Comparison of ENCODE assay signal across 27 mouse cellular contexts in genomic region chr1:152384589-152384988, GRCm38 (mm10). TPM values are rescaled to one million over a fixed set of nuclear protein-coding genes. Genes with fewer than 3 reads are reported as not detected.
DNase-seq lines count a peak whose midpoint lies in the region; ATAC-seq lines count a peak whose summit lies in the region.
"Had no signal": no experiment of that assay in that cellular context is flagged by ENCODE, and none has a peak within 500 bp of the region (broad histone marks: within the 10 kb centered on the region; RNA-seq: fewer than 3 reads in every experiment).

No protein-coding gene starts in this region.

- H3K4me1 ChIP-seq in erythroblast, embryonic 14.5 days (ENCODE audit: control insufficient read depth) = peaks cover 19% of the 10 kb centered on the region
- H3K4me1 ChIP-seq in liver, embryonic 12.5 days = peaks cover 20% of the 10 kb centered on the region
- peaks cover 16% of the 10 kb centered on the region for H3K4me1 ChIP-seq in liver, embryonic 13.5 days (replicated peaks)
- H3K4me1 ChIP-seq: embryonic facial prominence, embryonic 12.5 days had no signal

- no peak for ATAC-seq in erythroblast, adult 5-6 weeks (replicated peaks; ENCODE audit: low FRiP score, poor library complexity, severe bottlenecking)
- no peak for ATAC-seq in liver, embryonic 12.5 days
- no peak for ATAC-seq in liver, embryonic 13.5 days (ENCODE audit: low read depth)
- ATAC-seq: forebrain, embryonic 13.5 days; forebrain, embryonic 16.5 days; hindbrain, postnatal 0 days; inflammation-experienced regulatory T-cells, adult 6 months had no signal

- H3K9me3 ChIP-seq in erythroblast, embryonic 14.5 days (ENCODE audit: control insufficient read depth, low read length) = no peaks in the 10 kb centered on the region
- no peaks in the 10 kb centered on the region for H3K9me3 ChIP-seq in liver, embryonic 12.5 days (replicated peaks)
- no peaks in the 10 kb centered on the region for H3K9me3 ChIP-seq in liver, embryonic 13.5 days (replicated peaks)
- H3K9me3 ChIP-seq: embryonic facial prominence, embryonic 12.5 days; embryonic facial prominence, embryonic 15.5 days; forebrain, embryonic 10.5 days; forebrain, embryonic 13.5 days; heart, embryonic 10.5 days; heart, embryonic 13.5 days had no signal

- peaks cover 37% of the 10 kb centered on the region for H3K36me3 ChIP-seq in erythroblast, embryonic 14.5 days (ENCODE audit: control insufficient read depth)
- H3K36me3 ChIP-seq in liver, embryonic 12.5 days = peaks cover 39% of the 10 kb centered on the region
- H3K36me3 ChIP-seq in liver, embryonic 13.5 days = peaks cover 30% of the 10 kb centered on the region

- peak overlapping the region; percentile 56 for H3K4me2 ChIP-seq in liver, embryonic 12.5 days
- peak overlapping the region; percentile 7; the same call in 1 of the 2 replicates for H3K4me2 ChIP-seq in liver, embryonic 13.5 days
- H3K4me2 ChIP-seq: embryonic facial prominence, embryonic 12.5 days; embryonic facial prominence, embryonic 15.5 days; forebrain, embryonic 13.5 days; hindbrain, embryonic 14.5 days had no signal

- H3K9ac ChIP-seq in liver, embryonic 12.5 days = no peak overlapping the region
- H3K9ac ChIP-seq in liver, embryonic 13.5 days = no peak overlapping the region
- H3K9ac ChIP-seq: embryonic facial prominence, embryonic 12.5 days; embryonic facial prominence, embryonic 15.5 days; forebrain, embryonic 13.5 days; heart, embryonic 13.5 days; hindbrain, embryonic 14.5 days had no signal

- H3K4me3 ChIP-seq in erythroblast, embryonic 14.5 days (replicated peaks) = peak overlapping the region; percentile 19
- no peak overlapping the region for H3K4me3 ChIP-seq in liver, embryonic 12.5 days
- peak overlapping the region; percentile 37; the same call in 1 of the 2 replicates for H3K4me3 ChIP-seq in liver, embryonic 13.5 days (replicated peaks)
- H3K4me3 ChIP-seq: embryonic facial prominence, embryonic 12.5 days; embryonic facial prominence, embryonic 15.5 days; forebrain, embryonic 10.5 days; forebrain, embryonic 13.5 days; heart, embryonic 10.5 days; heart, embryonic 13.5 days had no signal

- 78% methylated on average over 1 of the region's 1 CpGs for WGBS in liver, embryonic 12.5 days (ENCODE audit: insufficient replicate concordance)
- WGBS in liver, embryonic 13.5 days (ENCODE audit: insufficient replicate concordance) = 84% methylated on average over 1 of the region's 1 CpGs

- no peaks in the 10 kb centered on the region for H3K27me3 ChIP-seq in erythroblast, embryonic 14.5 days (ENCODE audit: control insufficient read depth)
- no peaks in the 10 kb centered on the region for H3K27me3 ChIP-seq in liver, embryonic 12.5 days (replicated peaks)
- H3K27me3 ChIP-seq in liver, embryonic 13.5 days = no peaks in the 10 kb centered on the region
- H3K27me3 ChIP-seq: embryonic facial prominence, embryonic 12.5 days; embryonic facial prominence, embryonic 15.5 days; forebrain, embryonic 13.5 days; heart, embryonic 13.5 days had no signal

- H3K27ac ChIP-seq in liver, embryonic 12.5 days = no peak overlapping the region
- no peak overlapping the region for H3K27ac ChIP-seq in liver, embryonic 13.5 days
- H3K27ac ChIP-seq: embryonic facial prominence, embryonic 12.5 days; embryonic facial prominence, embryonic 15.5 days; forebrain, embryonic 10.5 days; forebrain, embryonic 13.5 days; heart, embryonic 10.5 days; heart, embryonic 13.5 days; hindbrain, embryonic 14.5 days; hindbrain, postnatal 0 days had no signal

- no peak for DNase-seq in liver
- DNase-seq in liver, embryonic 13.5 days = no peak
- no peak for DNase-seq in kidney, adult 11 months
- DNase-seq: adrenal gland, adult 2 months; adrenal gland, postnatal 14 days; cerebellum, adult 11 months; cerebellum, adult 2 months; cerebellum, adult 9-11 months; cerebellum, postnatal 25 days; gastrocnemius, postnatal 10 days; heart, adult 18-20 months; heart, postnatal 14 days; heart, postnatal 4 days had no signal

RNA-seq across cellular contexts. Expression of gene Tsen15, which starts 1.9 kb away (rescaled TPM):
- polyA plus RNA-seq in erythroblast, embryonic 14.5 days (2012) = 3.1 and 3.9 TPM in 2 replicates
- 1.9 and 16.9 TPM in 2 replicates for total RNA-seq in erythroblast, adult 5-6 weeks (2015; ENCODE audit: low replicate concordance)
- total RNA-seq in erythroblast, adult 5-6 weeks (2017; ENCODE audit: low replicate concordance) = 9.0 and 18.5 TPM in 2 replicates
- polyA plus RNA-seq in liver, embryonic 12.5 days (2016; fragmentation: Nextera tagmentation; extraction: Ambion mirVana) = 45.0 and 46.5 TPM in 2 replicates
- polyA plus RNA-seq in liver, embryonic 13.5 days (2015; fragmentation: Nextera tagmentation; extraction: Ambion mirVana) = 36.7 and 39.3 TPM in 2 replicates

RNA-seq across cellular contexts. Expression of gene Colgalt2, which starts 15.0 kb away (rescaled TPM):
- not detected in 2 replicates for polyA plus RNA-seq in erythroblast, embryonic 14.5 days (2012)
- total RNA-seq in erythroblast, adult 5-6 weeks (2015; ENCODE audit: low replicate concordance) = not detected in 2 replicates
- not detected in 2 replicates for total RNA-seq in erythroblast, adult 5-6 weeks (2017; ENCODE audit: low replicate concordance)
- 0.57 and 0.60 TPM in 2 replicates for polyA plus RNA-seq in liver, embryonic 12.5 days (2016; fragmentation: Nextera tagmentation; extraction: Ambion mirVana)
- 0.24 and 0.29 TPM in 2 replicates for polyA plus RNA-seq in liver, embryonic 13.5 days (2015; fragmentation: Nextera tagmentation; extraction: Ambion mirVana)
- total RNA-seq: common myeloid progenitor, adult 5-6 weeks had no signal
- polyA plus RNA-seq: inflammation-experienced regulatory T-cells, adult 6 months had no signal
